Mouse (Mus musculus) 416B (cell line): ENCODE measurements around the gene Muc3.
"Not testable (repeated sequence)": the region's sequence is repeated elsewhere in the genome, so short reads cannot be mapped to it uniquely, and the experiment has no call there.

Source experiments
- DNase-seq: peaks from one replicate; pipeline ENCODE4 v3.0.0; 2011; ENCODE audit warnings: low read depth

The Muc3 gene

GRCm38 (mm10) chr5:137122686-137123193, 26.4 kb downstream of the Muc3 start:
- peak; percentile 75 for DNase-seq

- no peak for DNase-seq
These were observed 27.8 kb downstream of the Muc3 start for GRCm38 (mm10) chr5:137121280-137121679.

- DNase-seq, result no peak
These were observed 30.2 kb downstream of the Muc3 start for GRCm38 (mm10) chr5:137118878-137119277.

DNA sequence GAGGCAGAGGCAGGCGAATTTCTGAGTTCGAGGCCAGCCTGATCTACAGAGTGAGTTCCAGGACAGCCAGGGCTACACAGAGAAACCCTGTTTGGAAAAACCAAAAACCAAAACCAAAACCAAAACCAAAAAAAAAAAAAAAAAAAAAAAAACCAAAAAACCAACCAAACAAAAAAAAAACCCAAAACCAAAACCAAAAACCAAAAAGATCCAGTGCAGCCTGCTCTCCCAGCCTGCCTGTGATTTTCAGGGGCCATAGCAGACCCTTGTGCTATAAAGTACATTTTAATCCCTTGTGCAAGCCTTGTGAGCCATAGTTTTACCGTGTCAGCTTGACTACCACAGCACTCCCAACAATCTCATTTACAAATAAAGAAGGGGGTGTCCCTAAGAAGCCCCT, 31.1 kb downstream of the Muc3 start:
- not testable (repeated sequence) for DNase-seq

DNA sequence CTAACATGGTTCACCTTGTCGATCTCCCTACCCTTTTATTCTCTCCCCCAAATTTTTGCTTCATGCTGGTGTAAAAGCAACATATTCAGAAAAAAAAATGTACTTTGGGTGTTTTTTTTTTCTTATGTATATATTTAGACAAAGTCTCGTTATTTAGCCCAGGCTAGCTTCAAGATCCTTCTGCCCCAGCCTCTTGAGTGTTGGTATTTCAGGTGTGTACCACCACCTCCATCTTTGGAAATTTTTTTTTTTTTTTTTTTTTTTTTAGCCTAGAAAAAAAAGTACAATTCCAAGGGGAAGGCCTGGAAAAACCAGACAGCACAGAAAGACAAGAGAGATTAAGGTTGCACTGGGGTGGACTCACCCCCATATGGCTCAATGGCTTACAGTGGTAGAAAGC, 32.1 kb downstream of the Muc3 start:
- no peak for DNase-seq

DNA sequence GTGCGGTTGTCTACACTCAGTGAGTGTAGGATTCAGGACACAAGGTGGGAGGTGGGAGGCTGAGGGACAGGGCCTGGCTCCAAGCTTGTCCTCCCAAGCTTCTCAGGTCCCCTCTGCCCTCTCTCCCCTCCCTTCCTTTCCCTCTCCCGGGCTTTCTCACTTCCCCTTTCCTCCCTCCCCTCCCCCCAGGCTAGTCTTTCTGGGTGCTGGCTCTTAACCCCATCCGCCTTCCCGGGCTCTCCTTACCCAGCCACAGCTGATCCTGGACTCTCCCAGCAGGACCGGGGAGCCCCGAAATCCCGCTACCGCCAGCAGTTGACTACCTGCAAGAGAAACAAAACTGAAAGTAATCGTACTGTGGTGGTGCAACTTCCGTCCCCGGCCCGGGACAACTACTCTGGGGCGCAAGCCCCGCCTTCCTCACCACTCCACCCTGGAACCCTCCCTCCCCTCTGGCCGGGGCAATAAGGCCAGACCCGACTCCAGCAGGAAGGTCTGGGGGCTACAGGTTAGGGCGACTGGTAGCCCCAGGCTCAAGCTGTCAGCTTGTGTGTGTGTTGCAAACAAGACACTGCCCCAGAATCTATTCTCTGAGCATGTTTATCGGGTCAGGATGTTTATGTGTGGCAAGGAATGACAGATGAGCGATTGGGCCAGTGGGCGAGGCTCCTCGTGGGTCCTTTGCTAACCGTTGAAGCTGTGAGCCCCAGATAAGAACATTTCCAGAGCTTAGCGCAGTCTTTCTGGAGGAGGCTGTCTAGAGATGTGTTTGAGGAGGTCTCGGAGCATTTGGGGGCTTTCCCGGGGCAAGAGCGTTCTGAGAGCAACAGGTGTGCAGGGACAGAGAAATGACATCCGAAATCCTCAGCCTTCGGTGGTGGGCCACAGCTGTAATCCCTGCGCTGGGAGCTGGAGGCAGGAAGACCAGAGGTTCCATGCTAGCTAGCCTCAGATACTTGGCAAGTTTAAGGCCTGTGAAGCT, 33.0 kb downstream of the Muc3 start, which contains the start of gene Trim56:
TSS of gene Trim56 (minus strand) at position 344 of the 982 bp plus-strand sequence.
- peak; percentile 85 for DNase-seq

DNA sequence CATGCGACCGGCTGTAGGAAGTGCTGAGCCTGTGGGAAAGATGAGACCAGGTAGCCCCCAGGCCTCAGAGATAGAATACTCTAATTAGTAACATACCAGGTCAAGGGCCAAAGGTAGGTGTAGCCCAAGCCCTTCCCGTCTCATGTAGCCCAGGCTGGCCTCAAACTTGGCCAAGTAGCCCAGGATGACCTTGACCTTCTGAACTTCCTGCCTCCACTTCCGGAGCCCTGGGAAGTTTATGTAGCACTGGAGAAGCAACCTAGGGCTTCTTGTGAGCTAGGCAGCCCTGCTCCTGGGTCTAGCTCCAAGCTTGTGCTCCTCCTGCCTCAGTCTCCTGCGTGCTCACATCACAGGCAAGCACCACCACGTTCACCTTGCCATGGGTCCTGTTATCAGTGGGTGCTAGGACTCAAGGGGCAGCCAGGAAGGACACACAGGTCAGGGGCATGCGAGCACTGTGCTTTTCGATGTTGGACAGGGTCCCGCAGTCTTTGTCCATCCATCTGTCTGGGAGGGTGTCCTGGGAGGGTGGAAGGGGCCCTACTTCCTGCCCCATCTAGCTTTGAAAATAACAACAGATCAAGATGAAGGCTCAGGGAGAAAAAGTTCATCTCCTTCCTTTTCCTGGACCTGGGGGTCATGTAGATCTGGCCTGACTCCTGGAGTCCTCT, 34.1 kb downstream of the Muc3 start:
- DNase-seq, result no peak

- DNase-seq, result no peak
These were observed 37.3 kb downstream of the Muc3 start for GRCm38 (mm10) chr5:137111542-137112408.

GRCm38 (mm10) chr5:137110863-137111262, 38.3 kb downstream of the Muc3 start:
- no peak for DNase-seq

DNA sequence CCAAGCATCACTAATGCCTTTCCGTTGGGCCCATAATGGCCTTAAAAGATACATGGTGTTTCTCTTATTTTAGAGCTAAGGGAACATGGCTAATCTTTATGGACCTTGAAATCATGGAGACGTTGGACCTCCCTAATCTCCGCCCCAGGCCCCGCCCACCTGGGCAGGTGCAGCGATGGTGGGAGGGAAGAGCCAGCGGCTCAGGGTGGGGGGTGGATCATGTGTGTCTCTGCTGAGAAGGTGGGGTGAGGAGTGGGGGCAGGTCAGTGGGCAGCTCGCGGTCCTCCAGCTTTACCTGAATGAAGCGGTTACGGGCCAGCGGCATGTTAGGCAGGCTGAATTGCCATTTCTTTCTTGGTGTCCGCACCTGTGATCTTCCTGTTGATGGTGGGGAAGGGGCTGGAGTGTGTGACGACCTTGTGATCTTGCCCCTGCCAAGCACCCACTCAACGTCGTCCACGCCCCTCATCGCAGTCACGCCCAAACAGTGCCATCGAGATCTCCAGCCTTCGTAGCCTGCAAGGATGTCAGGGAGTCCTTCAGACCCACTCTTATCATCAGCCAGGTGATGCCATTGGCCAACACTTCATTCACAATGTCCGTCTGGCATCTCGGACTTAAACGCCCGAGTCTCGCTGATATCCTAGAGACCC, 39.1 kb downstream of the Muc3 start:
- DNase-seq, result no peak

DNA sequence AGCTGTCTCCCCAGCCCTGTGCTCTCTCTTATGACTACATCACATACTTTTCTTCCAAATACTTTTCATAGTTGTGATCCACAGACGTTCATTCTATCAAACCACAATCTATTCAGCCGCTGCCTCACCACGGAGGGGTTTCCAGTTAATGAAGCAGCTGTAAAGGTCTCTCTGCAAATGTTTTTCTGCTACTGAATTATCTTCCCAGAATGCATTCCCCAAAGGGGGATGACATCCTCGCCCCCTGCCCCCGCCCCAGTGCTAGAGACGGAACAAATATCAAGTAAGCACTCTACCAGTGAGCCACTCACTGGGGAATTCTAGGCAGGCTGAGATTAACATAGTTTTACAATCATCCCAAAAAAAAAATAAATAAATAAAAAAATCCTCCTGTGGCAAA, 41.0 kb downstream of the Muc3 start:
- DNase-seq, result no peak

DNA sequence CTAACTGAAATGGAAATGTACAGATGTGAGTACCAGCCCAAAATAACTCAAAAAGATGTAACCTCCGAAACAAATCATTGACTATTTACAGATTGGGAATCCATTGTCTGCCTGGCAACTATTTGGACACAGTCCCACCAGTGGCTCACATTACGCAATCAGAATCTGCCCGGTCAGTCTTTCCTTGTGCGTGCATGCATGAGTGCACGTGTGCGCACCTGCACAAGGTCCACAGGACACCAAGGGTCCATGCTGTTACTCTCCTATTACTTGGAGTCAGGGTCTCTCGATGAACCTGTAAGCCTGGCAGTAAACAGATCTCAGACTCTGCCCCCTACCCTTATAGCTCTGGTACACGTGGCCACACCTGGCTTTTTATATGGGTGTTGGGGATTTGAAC, 41.5 kb downstream of the Muc3 start:
- DNase-seq, result no peak

DNA sequence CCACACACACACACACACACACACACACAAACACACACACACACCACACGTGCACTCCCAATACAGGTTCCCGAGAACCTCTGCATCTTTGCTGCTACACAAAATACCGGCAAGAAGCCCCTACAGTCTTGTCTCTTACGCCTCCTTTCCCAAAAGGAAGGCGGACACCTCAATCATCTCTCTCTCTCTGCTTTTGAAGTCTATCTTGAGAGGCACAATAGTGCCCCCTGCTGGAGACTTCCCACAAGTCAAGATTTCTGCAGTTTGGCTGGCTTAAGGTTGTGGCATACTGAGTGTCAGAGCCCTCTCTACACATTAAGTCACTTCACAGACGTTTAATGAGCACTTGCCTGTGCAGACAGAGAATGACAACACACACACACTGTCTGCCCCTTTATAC, 42.1 kb downstream of the Muc3 start:
- peak; percentile 92 for DNase-seq

DNA sequence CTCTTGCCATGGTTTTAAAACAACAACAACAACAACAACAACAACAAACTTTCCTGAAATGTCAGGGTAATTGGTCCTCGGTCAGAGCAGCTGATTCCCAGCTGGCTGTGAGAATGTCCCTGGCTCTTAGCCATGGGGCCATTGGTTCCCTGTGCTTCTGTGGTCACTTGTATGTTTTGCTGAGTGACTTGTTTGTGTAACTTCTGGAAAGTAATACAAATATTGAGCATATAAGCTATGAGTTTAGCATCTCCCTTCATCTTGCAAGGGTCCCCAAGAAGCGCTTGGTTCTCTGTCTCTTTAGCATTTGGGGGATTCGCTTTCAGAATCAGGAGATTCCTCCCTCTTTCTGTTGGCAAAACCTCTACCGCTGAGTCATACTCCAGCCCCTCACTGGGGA, 42.7 kb downstream of the Muc3 start:
- peak; percentile 28 for DNase-seq

- DNase-seq, result peak; percentile 40
These were observed 45.2 kb downstream of the Muc3 start for GRCm38 (mm10) chr5:137103969-137104368.

- DNase-seq, result peak; percentile 95
These were observed 46.3 kb downstream of the Muc3 start for GRCm38 (mm10) chr5:137102575-137103522.

DNA sequence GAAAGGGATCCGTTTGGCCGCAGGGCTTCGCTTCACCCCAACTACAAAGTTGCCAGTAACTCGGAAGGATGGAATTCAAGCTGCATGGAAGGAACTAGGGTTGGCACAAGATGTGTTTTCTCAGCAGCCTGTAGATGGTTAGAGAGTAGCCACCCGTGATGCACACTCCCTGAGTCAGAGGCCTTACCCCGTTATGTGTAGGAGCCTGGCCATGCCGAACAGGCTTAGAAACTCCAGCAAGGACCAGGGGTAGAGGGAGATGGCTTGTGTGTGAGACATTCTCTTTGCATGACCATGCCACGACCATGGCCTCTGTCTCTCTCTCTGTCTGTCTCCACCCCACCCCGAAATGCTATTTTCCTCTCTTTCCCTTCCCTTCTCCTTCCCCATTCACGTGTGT, 47.0 kb downstream of the Muc3 start:
- DNase-seq, result no peak

DNA sequence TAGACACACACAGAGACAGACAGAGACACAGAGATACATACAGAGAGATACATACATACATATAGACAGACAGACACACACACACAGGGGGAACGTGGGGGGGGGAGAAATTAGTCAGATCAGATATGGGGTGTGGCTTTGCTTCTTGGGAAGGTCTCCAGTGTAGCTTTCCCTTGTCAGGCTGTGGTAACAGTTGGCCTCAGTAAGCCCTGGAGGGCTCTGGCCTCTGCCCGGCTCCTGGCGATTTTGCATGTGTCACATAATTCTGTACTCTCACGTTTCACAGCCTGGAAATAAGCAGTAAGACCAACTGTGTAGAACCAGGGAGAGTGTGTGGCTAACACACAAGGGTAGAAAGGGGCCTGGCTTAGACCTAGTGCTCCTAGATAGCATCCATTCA, 48.5 kb downstream of the Muc3 start:
- DNase-seq, result peak; percentile 51

- DNase-seq, result peak; percentile 84
These were observed 50.7 kb downstream of the Muc3 start for GRCm38 (mm10) chr5:137098418-137098817.

DNA sequence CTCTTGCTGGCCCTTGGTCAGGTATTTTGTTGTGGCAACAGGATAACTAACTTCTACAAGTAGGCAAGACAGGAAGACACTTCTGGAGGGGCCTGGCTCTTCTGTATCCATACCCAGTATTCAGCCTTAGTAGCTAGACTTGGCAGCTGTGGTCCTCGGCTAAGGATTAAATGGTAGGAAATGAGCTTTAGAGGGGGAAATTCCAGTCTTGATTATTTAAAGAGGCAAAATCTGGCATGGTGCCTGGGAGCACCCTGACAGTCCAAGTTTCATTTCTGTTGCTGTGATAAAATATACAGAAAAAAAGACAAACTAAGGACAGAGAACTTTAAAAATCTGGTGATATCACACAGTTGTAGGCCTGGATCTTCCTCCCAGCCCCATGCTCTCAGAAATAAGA, 53.1 kb downstream of the Muc3 start:
- no peak for DNase-seq
